Mouse (Mus musculus) retina, postnatal 7 days (tissue): ENCODE measurements around the gene Rbp1.

Experiments used
- DNase-seq: peaks from one replicate; pipeline ENCODE4 v3.0.0-alpha.2; 2012; ENCODE audit warnings: low read depth, low spot score

Gene Rbp1

GRCm38 (mm10) chr9:98492212-98492611 is 69.5 kb downstream of the Rbp1 start:
- DNase-seq: no peak

- DNase-seq: no peak
These were observed 70.1 kb downstream of the Rbp1 start for GRCm38 (mm10) chr9:98492821-98493220.
